Mouse (Mus musculus) cerebellum, postnatal 36 days (tissue): Measurements from ENCODE around the gene Scgb1a1.

ENCODE experiments used
- DNase-seq, 2 experiments: peaks; one replicate each; pipeline ENCODE4 v3.0.0; 2021 to 2022; ENCODE audit warnings: mixed read lengths in 2 of 2

Gene Scgb1a1

GRCm38 (mm10) chr19:9040649-9041048 lies 47.1 kb downstream of the Scgb1a1 start:
- DNase-seq: no peak

GRCm38 (mm10) chr19:9039928-9040327 lies 47.8 kb downstream of the Scgb1a1 start:
- DNase-seq: no peak

- DNase-seq: no peak
Observed at GRCm38 (mm10) chr19:9039266-9039665, 48.5 kb downstream of the Scgb1a1 start.

DNA sequence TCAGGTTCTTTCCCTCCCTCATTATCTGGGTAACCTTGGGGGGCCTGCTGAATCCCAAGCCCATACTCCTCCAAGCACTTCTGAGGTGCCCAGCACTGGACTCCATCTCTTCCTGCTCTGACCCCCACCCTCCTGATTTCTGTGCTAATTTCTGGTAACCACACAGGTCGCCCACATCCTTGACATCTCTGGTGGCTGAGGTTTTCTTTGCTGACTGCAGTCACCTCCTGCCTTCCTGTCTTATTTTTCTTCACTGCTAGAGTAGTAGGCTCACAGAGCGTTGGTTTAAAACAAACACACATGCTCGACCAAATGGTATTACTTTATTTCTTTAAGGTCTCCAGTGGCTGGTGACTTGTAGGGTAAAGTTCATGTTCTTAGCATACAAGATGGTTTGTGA lies 49.6 kb downstream of the Scgb1a1 start:
- no peak for DNase-seq

GRCm38 (mm10) chr19:9035101-9035500 lies 52.7 kb downstream of the Scgb1a1 start:
- no peak for DNase-seq

GRCm38 (mm10) chr19:9034480-9034879 lies 53.3 kb downstream of the Scgb1a1 start:
- no peak for DNase-seq
